Mouse (Mus musculus) gastrocnemius, postnatal 10 days (tissue): ENCODE results near the gene Col4a4. TPM values are rescaled to one million over a fixed set of nuclear protein-coding genes. Genes with fewer than 3 reads are reported as not detected.

ENCODE experiments used
- DNase-seq: peaks from one replicate; pipeline ENCODE4 v3.0.0; 2021; ENCODE audit warnings: mixed read lengths
- total RNA-seq, 2 experiments: library from RNA; stranded (reverse); gene quantifications; 2 replicates each; pipeline ENCODE4 v1.2.3; 2021

The Col4a4 gene
- total RNA-seq, 2 experiments from 2014 or later: 2.0 to 2.1 TPM

DNA sequence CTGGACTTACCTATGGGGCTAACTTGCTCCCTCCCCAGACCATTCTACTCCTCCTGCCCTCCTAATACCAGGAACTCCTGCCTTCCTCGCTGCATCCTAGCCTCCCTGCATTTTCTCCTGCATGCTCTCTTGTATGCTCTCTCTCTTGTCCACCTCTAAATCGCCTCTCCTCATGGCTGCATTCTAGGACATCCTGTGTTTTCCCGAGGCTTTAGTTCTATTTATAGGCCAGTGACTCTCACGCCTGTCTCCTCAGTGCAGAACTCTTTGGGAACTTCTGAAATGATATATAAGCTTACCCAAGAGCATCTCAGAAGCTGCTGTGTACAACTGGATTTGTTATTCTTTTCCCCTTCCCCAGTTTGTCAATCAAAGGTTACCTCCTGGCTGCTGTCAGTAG, 174.6 kb downstream of the Col4a4 start:
- no peak for DNase-seq

DNA sequence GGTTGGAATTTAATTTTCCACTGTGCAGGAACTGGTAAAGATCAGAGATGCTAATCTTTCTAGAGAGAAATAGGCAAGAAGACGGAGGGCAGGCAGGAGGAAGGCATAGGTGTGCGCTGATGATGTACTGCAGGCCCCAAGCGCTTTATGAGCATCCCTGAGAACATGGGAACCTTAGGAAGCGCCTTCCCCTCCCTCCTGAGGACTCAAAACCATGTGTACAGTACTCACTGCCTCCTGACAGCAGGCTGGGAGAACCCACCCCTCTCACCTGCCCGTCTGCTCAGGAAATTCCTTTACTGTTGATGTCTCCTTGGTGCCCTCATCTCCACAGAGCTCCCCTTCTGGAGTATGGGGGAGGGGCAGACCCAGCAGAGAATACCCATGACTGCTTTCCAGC, 175.1 kb downstream of the Col4a4 start:
- DNase-seq: no peak

DNA sequence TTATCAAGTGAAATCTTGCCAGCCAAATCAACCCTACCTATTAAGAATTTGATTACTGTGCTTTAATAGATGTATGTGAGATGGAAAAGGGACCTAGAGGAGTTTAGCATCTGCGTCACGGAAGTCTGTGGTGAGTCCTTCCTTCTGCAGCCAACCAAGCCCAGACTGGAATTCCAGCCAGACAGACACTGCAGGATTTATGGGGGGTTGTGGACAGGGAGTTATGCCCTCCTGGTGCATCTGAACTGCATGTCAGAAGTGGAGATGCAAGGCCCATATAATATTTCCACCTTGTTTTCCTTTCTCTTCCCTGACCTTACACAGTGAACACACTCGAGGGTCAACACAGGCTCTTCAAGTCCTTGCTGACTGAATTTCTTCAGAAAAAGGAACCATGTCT, 176.1 kb downstream of the Col4a4 start:
- no peak for DNase-seq

DNA sequence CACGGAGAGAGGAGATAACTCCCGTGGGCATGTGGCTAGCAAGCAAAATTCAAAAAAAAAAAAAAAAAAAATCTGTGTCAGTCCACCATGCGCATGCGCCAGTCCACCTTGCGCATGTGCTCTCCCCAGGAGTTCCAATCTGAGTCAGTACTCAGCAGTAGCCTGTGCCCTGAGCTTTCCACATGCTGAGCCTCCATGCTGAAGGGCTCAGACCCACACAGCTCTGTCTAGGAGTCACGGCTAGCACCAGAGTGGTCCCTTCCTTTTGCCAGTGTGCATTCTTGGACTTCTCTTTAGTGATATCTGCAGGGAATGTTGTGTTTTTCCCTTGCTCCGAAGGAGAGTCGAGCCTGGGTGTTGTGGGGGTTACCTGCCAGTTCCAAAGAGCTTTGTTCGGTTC, 177.4 kb downstream of the Col4a4 start:
- no peak for DNase-seq

DNA sequence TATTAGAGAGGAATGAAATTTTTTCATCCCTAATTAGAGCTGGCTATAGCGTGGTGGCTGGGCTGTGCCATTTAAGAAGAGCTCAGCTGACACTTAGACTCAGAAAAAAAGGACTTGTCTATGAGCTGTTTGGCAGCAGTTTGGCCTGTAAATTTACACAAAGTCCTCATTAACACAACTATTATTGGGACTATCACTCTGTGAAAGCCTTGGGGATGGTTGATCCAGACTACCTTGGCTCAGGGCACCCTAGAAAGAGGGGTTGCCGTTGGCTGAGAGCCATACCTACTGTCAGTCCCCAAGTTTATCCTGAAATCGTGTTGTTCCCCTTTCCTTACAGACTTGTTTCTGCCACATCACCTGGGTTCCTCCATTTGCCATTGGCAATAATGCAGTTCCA, 178.9 kb downstream of the Col4a4 start:
- no peak for DNase-seq

Other genes starting within 250 kb of the Col4a4 start
- gene Col4a3, start 72 bp upstream of the Col4a4 start, total RNA-seq: 1 to 10 TPM in 1 of 2 experiments, under 1 TPM in 1; 0.88 to 1.9 TPM
- gene Mff, start 138.0 kb upstream of the Col4a4 start, total RNA-seq: 100 to 1,000 TPM; 128 to 136 TPM
- not detected for gene Tm4sf20, start 181.6 kb upstream of the Col4a4 start, total RNA-seq
- not detected for gene Gm47791, start 184.4 kb upstream of the Col4a4 start, total RNA-seq